Mouse (Mus musculus) spleen, postnatal 10 days (tissue): ENCODE measurements around the gene Cmklr1.

Source experiments
- DNase-seq, 2 experiments: peaks; one replicate each; pipeline ENCODE4 v3.0.0; 2021 to 2022; ENCODE audit warnings: low spot score in 2 of 2

Cmklr1 gene

GRCm38 (mm10) chr5:113654206-113654605 lies 4.0 kb upstream of the Cmklr1 start:
- DNase-seq = no peak

DNA sequence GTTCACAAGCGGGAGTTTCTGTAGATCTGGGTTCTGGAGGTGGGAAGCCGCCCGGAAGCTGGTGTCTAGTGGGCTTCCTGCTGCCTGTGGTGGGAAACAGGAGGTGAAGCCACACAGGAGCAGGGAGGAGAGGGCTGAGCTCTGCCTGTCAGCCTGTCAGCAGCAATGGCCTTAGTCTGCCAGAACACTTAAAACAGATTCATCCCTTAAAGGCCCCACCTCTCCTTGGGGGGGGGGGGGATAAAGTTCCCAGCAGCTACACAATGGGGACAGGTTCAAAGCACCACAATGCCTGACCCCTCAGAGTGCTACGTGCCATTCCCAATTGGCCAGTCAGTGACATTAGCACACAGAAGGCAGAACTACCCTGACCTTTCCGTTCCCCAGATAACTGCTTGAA lies 2.0 kb upstream of the Cmklr1 start:
- DNase-seq = no peak

- DNase-seq = no peak
Measured at GRCm38 (mm10) chr5:113648647-113649211, 1.5 kb downstream of the Cmklr1 start.

DNA sequence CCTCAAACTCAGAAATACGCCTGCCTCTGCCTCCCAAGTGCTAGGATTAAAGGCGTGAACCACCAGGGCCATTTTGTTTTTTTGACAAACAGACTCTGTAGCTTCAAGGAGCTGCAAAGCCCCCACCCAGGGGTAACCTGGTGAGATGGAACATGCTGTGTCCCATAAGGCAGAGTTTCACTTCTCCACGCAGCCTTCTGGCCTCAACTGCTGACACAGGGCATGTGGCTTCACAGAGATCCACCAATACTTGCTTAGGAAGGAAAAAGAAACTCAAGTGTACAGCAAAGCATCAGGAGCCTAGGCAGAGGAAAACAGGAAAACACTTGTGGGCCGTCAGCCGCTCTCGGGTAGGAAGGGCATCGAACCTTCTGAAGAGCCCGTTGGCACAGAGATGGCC lies 3.1 kb downstream of the Cmklr1 start:
- DNase-seq = no peak

- no peak for DNase-seq
Measured at GRCm38 (mm10) chr5:113644520-113644919, 5.7 kb downstream of the Cmklr1 start.

DNA sequence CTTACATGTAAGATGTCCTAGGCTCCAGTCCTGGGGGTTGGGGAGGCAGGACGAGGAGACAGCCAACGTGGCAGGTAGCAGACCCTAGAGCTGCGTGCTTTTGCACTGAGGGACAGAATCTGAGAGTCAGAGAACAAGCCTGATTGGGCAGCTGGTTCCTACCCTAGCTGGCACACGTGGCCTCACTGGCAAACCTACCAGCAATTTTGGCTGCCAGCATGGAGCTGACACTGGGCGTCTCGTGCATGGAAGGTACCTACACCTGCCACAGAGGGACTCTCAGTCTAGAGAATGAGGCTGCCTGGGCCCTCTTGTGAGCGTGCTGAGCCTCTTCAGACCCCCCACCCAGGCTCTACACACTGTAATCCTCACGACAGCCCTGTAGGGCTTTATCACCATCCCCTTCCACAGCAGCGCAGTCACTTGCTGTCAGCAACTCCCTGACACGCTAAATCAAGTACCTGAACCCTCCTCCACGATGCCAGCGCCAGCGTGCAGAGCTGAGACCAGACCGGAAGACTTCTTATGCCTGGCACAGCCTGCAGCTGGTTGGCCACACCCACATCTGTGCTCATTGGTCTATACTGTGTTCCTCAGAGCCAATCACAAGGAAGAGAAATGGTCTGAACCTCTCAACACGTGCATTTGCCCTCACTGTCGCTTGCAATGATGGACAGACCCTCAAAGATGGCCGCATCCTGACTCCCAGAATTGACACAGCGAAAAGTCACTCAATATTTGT lies 6.9 kb downstream of the Cmklr1 start:
- no peak for DNase-seq

GRCm38 (mm10) chr5:113641066-113641465 lies 9.2 kb downstream of the Cmklr1 start:
- DNase-seq = no peak

DNA sequence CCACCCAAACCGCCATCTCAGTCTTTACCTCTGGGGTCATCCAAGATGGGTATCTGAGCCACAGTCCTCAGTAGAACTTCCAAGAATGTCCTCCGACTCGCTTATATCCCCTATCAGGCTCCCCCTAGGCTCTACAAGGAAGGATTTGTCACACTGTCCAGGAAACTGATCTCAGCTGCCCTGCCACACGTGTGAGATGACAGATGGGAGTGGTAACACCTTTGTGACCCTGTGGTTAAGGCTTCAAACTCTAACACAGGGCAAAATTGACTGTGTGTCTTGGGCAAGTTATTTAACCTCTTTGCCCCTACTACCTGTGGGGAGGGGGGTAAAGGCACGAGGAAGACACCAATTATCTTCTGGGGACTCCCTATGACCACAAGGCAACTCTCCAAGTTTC lies 11.1 kb downstream of the Cmklr1 start:
- no peak for DNase-seq

DNA sequence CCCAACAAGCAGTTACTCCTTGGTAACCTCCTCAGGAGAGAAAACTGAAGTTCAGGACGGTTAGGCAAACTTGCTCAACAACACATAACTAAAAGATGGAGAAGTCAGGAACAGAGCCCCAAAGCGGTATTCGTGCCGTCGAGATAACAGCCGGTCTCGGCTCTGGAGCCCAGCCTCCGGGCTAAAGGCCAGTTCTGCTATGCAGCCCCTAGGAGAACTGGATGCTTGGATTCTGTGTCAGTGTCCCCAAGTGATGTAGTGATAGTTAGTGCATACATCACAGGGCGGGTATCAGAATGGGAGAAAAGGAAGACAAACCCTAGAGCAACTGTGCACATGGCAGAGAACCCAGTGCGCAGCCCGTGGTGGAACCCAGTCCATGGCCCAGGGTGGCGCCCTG lies 12.2 kb downstream of the Cmklr1 start:
- no peak for DNase-seq

DNA sequence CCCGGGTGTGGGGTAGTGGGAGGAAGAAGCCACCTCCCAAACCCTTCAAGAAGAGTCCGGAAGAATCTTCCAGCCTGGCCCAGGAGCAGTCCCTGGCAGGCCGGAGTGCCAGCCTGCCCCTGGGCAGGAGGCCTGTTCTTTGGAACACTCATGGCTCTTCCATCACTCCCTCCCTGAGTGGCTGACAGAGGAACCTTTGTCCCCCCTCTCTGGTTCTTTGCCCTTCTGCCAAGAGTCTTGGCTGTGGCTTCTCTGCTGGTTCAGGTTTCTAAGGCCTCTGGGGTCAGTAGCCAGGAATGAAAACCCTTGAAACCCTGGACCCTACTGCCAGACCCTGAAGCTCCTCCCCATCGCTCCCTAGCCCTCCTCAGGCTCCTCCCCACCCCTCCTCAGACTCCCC lies 12.6 kb downstream of the Cmklr1 start:
- no peak for DNase-seq

- DNase-seq = no peak
Measured at GRCm38 (mm10) chr5:113635861-113636565, 14.2 kb downstream of the Cmklr1 start.

DNA sequence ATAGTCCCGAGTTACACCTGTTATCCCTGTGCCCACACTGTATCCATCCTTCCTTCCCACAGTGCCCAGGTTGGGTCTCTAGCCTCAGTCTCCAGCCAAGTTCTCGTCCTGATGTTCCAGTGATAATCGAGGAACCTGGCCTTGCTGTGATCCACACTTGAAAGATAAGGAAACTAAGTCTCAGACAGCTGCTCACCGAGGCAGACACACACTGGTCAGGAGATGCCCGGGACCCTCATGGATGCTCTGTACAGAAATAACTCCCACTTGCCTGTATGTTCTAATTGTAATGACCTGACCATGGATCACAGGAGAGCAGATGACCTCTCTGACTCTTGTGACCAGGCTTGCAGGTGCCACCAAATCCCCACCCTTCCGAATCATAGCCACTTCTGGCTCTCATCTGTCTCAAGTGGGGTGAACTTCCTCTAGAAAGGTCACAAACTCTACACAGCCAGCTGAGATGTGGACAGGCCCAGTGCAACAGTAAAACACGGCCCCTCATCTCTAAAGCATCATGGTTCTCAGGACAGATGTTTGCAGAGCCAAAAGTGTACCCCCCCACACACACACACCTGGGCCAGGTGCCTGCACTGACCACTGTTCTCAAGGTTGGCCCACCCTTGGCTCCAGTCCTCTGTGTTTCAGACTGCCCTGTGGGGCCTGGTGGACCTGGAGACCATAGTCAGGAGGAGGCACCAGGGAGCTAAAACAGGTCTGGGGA lies 15.2 kb downstream of the Cmklr1 start:
- DNase-seq = no peak

- DNase-seq = no peak
Measured at GRCm38 (mm10) chr5:113634024-113634651, 16.1 kb downstream of the Cmklr1 start.

DNA sequence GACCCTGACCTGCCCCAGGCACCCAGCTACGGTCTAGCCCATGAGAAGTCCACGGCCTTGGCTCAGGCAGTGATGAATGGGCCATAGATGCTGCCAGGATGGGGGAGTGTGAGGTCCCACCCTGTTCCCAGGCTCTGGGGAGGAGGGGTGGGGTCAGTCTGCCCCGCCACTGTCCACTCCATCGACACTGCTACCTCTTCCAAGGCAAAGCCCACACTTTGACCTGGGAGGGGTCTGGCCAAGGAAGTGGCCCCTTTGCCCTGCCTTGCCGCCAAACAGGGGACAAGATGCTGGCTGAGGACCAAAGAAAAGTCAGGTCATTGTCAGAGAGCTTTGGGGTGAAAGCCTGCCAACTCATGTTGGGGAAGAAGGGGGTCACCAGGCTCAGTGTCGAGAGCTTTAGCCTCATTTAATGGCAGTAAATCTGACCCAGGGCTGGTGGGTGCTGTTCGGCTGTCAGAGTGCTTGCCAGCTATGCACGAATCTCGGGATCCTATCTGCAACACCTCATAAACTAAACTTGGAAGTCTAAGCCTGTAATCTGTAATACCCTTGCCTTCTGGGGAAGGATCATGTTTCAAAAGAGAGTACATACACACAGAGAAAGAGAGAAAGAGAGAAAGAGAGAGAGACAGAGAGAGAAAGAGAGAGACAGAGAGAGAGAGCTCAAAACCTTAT lies 17.1 kb downstream of the Cmklr1 start:
- no peak for DNase-seq

DNA sequence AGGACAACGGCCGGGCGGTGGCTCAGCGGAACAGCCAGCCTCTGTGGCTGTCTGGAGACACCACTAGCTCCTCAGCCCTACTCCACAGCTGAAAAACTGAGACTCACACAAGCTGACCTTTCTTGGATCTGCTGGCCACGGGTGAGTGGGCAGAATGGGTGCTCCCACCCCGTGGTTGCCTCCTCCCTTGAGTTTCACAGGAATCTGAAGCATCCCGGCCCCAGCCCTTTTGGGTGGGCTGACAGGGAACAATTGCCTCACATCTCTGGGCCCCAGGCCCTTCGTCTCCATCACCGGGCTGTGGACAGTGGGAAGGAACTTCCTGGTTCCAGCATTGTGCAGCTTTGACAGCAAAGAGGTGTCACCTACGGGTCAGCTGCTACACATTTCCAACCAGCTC lies 20.1 kb downstream of the Cmklr1 start:
- no peak for DNase-seq

DNA sequence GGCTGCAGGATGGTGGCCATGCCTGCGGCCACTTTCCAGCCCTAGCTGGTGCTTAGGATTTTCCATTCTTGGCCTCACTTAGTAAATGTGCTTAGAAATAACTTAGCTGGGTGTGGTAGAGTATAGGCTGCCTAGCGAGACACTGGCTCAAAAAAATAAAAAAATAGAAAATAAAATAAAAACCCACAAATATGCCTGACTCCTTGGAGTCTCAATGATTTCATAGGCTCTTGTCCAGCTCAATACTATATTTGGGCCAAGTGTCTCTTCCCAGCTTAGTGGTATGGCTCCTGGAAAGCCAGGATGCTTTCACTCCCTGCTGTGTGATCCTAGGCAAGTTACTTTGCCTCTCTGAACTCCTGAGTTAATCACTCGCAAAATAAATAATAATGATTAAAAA lies 21.0 kb downstream of the Cmklr1 start:
- no peak for DNase-seq

DNA sequence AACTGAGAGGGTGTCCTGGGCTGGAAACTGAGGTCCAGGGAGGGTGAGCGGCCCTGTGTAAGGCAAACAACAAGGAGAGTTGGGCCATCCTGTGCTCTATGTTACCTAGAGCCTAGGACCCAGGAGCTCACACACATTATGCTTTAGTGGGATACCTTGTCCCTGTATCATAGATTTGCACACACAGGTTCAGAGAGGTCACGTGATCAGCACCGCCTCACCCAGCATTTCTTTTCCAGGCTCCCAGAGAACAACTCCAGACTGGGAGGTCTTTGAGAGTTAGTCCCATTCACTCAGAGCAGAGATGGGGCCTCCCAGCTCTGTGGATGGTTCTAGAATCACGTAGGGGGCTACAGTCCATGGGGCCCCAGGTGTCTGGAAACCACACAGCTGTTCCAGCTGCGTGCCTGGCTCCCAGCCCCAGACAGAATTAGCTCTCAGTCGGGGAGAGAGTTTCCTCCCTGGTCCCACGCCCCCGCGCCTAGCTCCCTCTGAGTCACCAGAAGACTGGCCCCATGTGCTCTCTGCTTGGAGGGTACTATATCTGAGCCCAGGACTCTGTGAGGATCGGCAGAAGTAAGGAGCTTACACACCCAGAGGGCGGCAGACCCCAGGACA lies 22.3 kb downstream of the Cmklr1 start:
- no peak for DNase-seq

- DNase-seq = no peak
Measured at GRCm38 (mm10) chr5:113626991-113627390, 23.2 kb downstream of the Cmklr1 start.

DNA sequence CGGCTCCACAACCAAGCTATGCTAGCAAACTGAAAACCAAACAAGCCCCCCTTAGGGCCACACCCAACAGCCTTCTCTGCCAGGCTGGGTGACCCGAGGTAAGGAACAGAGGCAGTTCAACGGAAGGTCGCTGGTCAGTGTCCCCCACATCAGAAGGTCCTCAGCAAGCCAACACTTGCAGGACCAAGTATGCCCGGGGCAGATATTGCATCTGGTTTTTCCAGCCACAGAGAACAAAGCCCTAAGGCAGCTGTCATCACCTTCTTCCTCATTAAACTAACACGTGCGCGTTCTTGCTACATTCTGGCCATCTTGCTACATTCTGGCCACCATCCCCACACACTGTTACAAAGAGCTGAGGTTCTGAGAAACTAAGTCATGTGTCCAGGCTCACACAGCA lies 23.9 kb downstream of the Cmklr1 start:
- no peak for DNase-seq

GRCm38 (mm10) chr5:113625068-113625467 lies 25.2 kb downstream of the Cmklr1 start:
- no peak for DNase-seq

DNA sequence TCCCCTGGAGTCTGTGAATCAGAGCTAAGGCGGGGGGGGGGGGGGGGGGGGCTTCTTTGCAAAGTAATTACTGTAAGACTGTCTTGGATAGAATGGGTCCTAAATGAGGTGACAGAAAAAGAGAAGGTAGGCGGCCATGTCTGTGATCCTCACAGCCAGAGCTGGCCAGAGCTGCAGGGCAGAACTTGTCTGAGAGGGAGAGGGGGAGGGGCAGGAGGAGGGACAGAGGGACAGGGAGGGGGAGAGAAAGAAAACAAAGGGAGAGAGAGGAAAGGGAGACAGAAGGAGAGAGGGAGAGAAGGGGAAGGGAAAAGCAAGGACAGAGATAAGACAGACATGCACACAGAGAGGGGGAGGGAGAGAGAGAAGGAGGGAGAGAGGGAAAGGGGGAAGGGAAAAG lies 27.2 kb downstream of the Cmklr1 start:
- DNase-seq = no peak
